Mouse (Mus musculus): ENCODE results near the gene Cdc73. TPM values are rescaled to one million over a fixed set of nuclear protein-coding genes. Genes with fewer than 3 reads are reported as not detected.

Cdc73 gene
- total RNA-seq (2023): 96.8 TPM

DNA sequence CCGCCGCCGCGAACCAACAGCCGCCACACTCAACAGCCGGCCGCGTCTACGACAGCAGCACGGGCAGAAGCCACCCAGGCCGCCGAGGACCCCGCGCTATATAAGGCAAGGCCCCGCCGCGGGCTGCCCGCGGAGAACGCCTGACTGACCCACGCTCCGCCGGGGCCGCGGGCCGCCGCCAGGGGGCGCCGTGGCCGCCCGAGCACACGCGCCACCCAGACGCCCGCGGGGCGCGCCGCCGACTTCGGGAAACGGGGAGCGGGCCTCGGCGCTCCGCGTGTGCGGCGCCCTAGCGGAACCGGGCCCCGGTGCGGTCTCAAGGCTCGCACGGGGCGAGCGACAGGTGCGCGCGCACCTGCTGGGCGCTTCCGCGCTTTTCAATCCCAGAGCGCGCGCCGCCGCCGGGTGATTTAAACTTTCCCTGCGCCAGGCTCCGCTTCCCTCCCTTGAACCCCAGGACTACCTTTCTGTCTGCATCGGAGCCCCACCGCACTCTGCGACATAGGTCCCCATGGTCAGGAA lies at the start of gene Cdc73:
Gene Cdc73, minus strand, starts transcription at position 153 of the 522 bp plus-strand sequence.

GRCm38 (mm10) chr1:143716038-143716437 lies 13.3 kb upstream of the Cdc73 start, which contains the start of gene Glrx2:
TSS of gene Glrx2 (plus strand) at chr1:143716338.

GRCm38 (mm10) chr1:143640650-143641407 lies 61.9 kb downstream of the Cdc73 start, which contains the start of gene B3galt2:
TSS of gene B3galt2 (plus strand) at chr1:143640664.

Other genes with a start within 250 kb of the Cdc73 start
- gene B3galt2, start 62.2 kb downstream of the Cdc73 start, total RNA-seq (2023): not detected
- 39.6 TPM for gene Glrx2, start 13.4 kb upstream of the Cdc73 start, total RNA-seq (2023)
- 3.3 TPM for gene Trove2, start 74.2 kb upstream of the Cdc73 start, total RNA-seq (2023)
- gene Uchl5, start 74.4 kb upstream of the Cdc73 start, total RNA-seq (2023): 35.4 TPM

Measured in CD8-positive naive resting alpha-beta T cell, adult 57 days (primary cell).